Mouse (Mus musculus): ENCODE measurements around the gene Pdzk1. TPM values are rescaled to one million over a fixed set of nuclear protein-coding genes. Genes with fewer than 3 reads are reported as not detected.

Gene Pdzk1
- polyA plus RNA-seq, 1 experiment from 2014 or later = 0.38 TPM

GRCm38 (mm10) chr3:96883690-96884089 lies 54.6 kb downstream of the Pdzk1 start:
- no peaks in the 10 kb centered on the region for H3K9me3 ChIP-seq (ENCODE audit: control insufficient read depth, low read length)
- no peaks in the 10 kb centered on the region for H3K4me1 ChIP-seq (ENCODE audit: control insufficient read depth, insufficient read depth, low read length)
- no peak overlapping the region for H3K4me3 ChIP-seq (ENCODE audit: low read depth, low read length)
- 94% methylated on average over 7 of the region's 7 CpGs for WGBS
- H3K27ac ChIP-seq (ENCODE audit: low read depth, low read length) = no peak overlapping the region
- H3K9ac ChIP-seq (ENCODE audit: low read length) = no peak overlapping the region
- no peak for ATAC-seq (ENCODE audit: low FRiP score)
- no peak overlapping the region for H3K4me2 ChIP-seq
- 0 out of 2 replicates have a peak, but pooled peaks cover 1% of the 10 kb centered on the region for H3K36me3 ChIP-seq (ENCODE audit: control insufficient read depth, insufficient read depth, low read length)
- DNase-seq (ENCODE audit: low spot score, missing footprints) = no peak
- no peaks in the 10 kb centered on the region for H3K27me3 ChIP-seq (ENCODE audit: control insufficient read depth, insufficient read depth, low read length)

GRCm38 (mm10) chr3:96902336-96902999 lies 73.4 kb downstream of the Pdzk1 start:
- no peaks in the 10 kb centered on the region for H3K27me3 ChIP-seq (ENCODE audit: control insufficient read depth, insufficient read depth, low read length)
- no peak overlapping the region for H3K9ac ChIP-seq (ENCODE audit: low read length)
- no peak overlapping the region for H3K27ac ChIP-seq (ENCODE audit: low read depth, low read length)
- 89% methylated on average over 4 of the region's 4 CpGs for WGBS
- no peak overlapping the region for H3K4me2 ChIP-seq
- DNase-seq (ENCODE audit: low spot score, missing footprints) (no peak), ATAC-seq (ENCODE audit: low FRiP score) (no peak)
- H3K4me3 ChIP-seq (ENCODE audit: low read depth, low read length) = no peak overlapping the region
- H3K9me3 ChIP-seq (ENCODE audit: control insufficient read depth, low read length) = no peaks in the 10 kb centered on the region
- H3K4me1 ChIP-seq (ENCODE audit: control insufficient read depth, insufficient read depth, low read length) = peaks cover 5% of the 10 kb centered on the region
- H3K36me3 ChIP-seq (ENCODE audit: control insufficient read depth, insufficient read depth, low read length) = no peaks in the 10 kb centered on the region

GRCm38 (mm10) chr3:96904393-96904792 lies 75.3 kb downstream of the Pdzk1 start, which contains the start of gene Gja5:
TSS of gene Gja5 (plus strand) at chr3:96904693.
- 16% methylated on average over 14 of the region's 14 CpGs for WGBS
- H3K9ac ChIP-seq (ENCODE audit: low read length) = peak within 1 kb of the TSS; percentile 89

GRCm38 (mm10) chr3:96904851-96905541 lies 75.9 kb downstream of the Pdzk1 start, which contains the start of gene Gpr89:
TSS of gene Gpr89 (minus strand) at chr3:96905346.
- ATAC-seq (ENCODE audit: low FRiP score) (peak; percentile 97), DNase-seq (ENCODE audit: low spot score, missing footprints) (peak; percentile 100)
- H3K27me3 ChIP-seq (ENCODE audit: control insufficient read depth, insufficient read depth, low read length) = no peaks in the 10 kb centered on the region
- peak within 1 kb of the TSS; percentile 99 for H3K4me3 ChIP-seq (ENCODE audit: low read depth, low read length)
- peak within 1 kb of the TSS; percentile 89 for H3K9ac ChIP-seq (ENCODE audit: low read length)
- no peak within 1 kb of the TSS for H3K27ac ChIP-seq (ENCODE audit: low read depth, low read length)
- peaks cover 5% of the 10 kb centered on the region for H3K4me1 ChIP-seq (ENCODE audit: control insufficient read depth, insufficient read depth, low read length)
- H3K9me3 ChIP-seq (ENCODE audit: control insufficient read depth, low read length) = no peaks in the 10 kb centered on the region
- H3K36me3 ChIP-seq (ENCODE audit: control insufficient read depth, insufficient read depth, low read length) = no peaks in the 10 kb centered on the region
- H3K4me2 ChIP-seq = peak within 1 kb of the TSS; percentile 68
- WGBS = under 1% methylated on average over 40 of the region's 40 CpGs

More at GRCm38 (mm10) chr3:96904393-96904792, 75.3 kb downstream of the Pdzk1 start, which contains the start of gene Gja5:
- no peak within 1 kb of the TSS for H3K27ac ChIP-seq (ENCODE audit: low read depth, low read length)
- H3K36me3 ChIP-seq (ENCODE audit: control insufficient read depth, insufficient read depth, low read length) = no peaks in the 10 kb centered on the region
- H3K4me3 ChIP-seq (ENCODE audit: low read depth, low read length) = peak within 1 kb of the TSS; percentile 99
- ATAC-seq (ENCODE audit: low FRiP score) (0 out of 2 replicates have a peak, but pooled peaks have one; percentile 4), DNase-seq (ENCODE audit: low spot score, missing footprints) (no peak)
- no peaks in the 10 kb centered on the region for H3K27me3 ChIP-seq (ENCODE audit: control insufficient read depth, insufficient read depth, low read length)
- peaks cover 5% of the 10 kb centered on the region for H3K4me1 ChIP-seq (ENCODE audit: control insufficient read depth, insufficient read depth, low read length)
- no peaks in the 10 kb centered on the region for H3K9me3 ChIP-seq (ENCODE audit: control insufficient read depth, low read length)
- peak within 1 kb of the TSS; percentile 68 for H3K4me2 ChIP-seq

- Histone ChIP-seq H3K27ac (ENCODE audit: low read depth, low read length) (no peak overlapping the region), H3K4me1 (ENCODE audit: control insufficient read depth, insufficient read depth, low read length) (peaks cover 5% of the 10 kb centered on the region), H3K9ac (ENCODE audit: low read length) (peak overlapping the region; percentile 89), H3K4me3 (ENCODE audit: low read depth, low read length) (peak overlapping the region; percentile 99), H3K27me3 (ENCODE audit: control insufficient read depth, insufficient read depth, low read length) (no peaks in the 10 kb centered on the region), H3K9me3 (ENCODE audit: control insufficient read depth, low read length) (no peaks in the 10 kb centered on the region), H3K4me2 (peak overlapping the region; percentile 68), H3K36me3 (ENCODE audit: control insufficient read depth, insufficient read depth, low read length) (no peaks in the 10 kb centered on the region)
- 52% methylated on average over 9 of the region's 9 CpGs for WGBS
- DNase-seq (ENCODE audit: low spot score, missing footprints) = no peak
- peak; percentile 47; the same call in 1 of the 2 replicates for ATAC-seq (ENCODE audit: low FRiP score)
Observed at GRCm38 (mm10) chr3:96905592-96905991, 76.5 kb downstream of the Pdzk1 start.

Other genes with a start within 250 kb of the Pdzk1 start
- gene Polr3gl, start 235.1 kb upstream of the Pdzk1 start, polyA plus RNA-seq (2014; fragmentation: Nextera tagmentation; extraction: Ambion mirVana) = 12.1 and 14.7 TPM in 2 replicates
- 1.5 and 2.0 TPM in 2 replicates for gene Ankrd34a, start 232.6 kb upstream of the Pdzk1 start, polyA plus RNA-seq (2014; fragmentation: Nextera tagmentation; extraction: Ambion mirVana)
- 6.4 TPM in 2 replicates for gene Lix1l, start 228.1 kb upstream of the Pdzk1 start, polyA plus RNA-seq (2014; fragmentation: Nextera tagmentation; extraction: Ambion mirVana)
- gene Rbm8a, start 199.4 kb upstream of the Pdzk1 start, polyA plus RNA-seq (2014; fragmentation: Nextera tagmentation; extraction: Ambion mirVana) = 181 and 193 TPM in 2 replicates
- 43.9 and 46.7 TPM in 2 replicates for gene Pex11b, start 193.9 kb upstream of the Pdzk1 start, polyA plus RNA-seq (2014; fragmentation: Nextera tagmentation; extraction: Ambion mirVana)
- 0.04 TPM in 2 replicates for gene Gm42957, start 193.8 kb upstream of the Pdzk1 start, polyA plus RNA-seq (2014; fragmentation: Nextera tagmentation; extraction: Ambion mirVana)
- gene Itga10, start 183.7 kb upstream of the Pdzk1 start, polyA plus RNA-seq (2014; fragmentation: Nextera tagmentation; extraction: Ambion mirVana) = 0.33 and 0.52 TPM in 2 replicates
- 0.10 and 0.19 TPM in 2 replicates for gene Ankrd35, start 159.2 kb upstream of the Pdzk1 start, polyA plus RNA-seq (2014; fragmentation: Nextera tagmentation; extraction: Ambion mirVana)
- gene Pias3, start 132.9 kb upstream of the Pdzk1 start, polyA plus RNA-seq (2014; fragmentation: Nextera tagmentation; extraction: Ambion mirVana) = 26.8 and 29.2 TPM in 2 replicates
- gene Nudt17, start 120.7 kb upstream of the Pdzk1 start, polyA plus RNA-seq (2014; fragmentation: Nextera tagmentation; extraction: Ambion mirVana) = 14.4 and 16.3 TPM in 2 replicates
- gene Polr3c, start 101.7 kb upstream of the Pdzk1 start, polyA plus RNA-seq (2014; fragmentation: Nextera tagmentation; extraction: Ambion mirVana) = 35.7 and 41.6 TPM in 2 replicates
- 90.3 and 98.8 TPM in 2 replicates for gene Rnf115, start 101.6 kb upstream of the Pdzk1 start, polyA plus RNA-seq (2014; fragmentation: Nextera tagmentation; extraction: Ambion mirVana)
- 0.12 TPM in 1 of 2 replicates, not detected in the other for gene Cd160, start 67 bp downstream of the Pdzk1 start, polyA plus RNA-seq (2014; fragmentation: Nextera tagmentation; extraction: Ambion mirVana)
- 3.1 and 3.8 TPM in 2 replicates for gene Gja5, start 75.4 kb downstream of the Pdzk1 start, polyA plus RNA-seq (2014; fragmentation: Nextera tagmentation; extraction: Ambion mirVana)
- gene Gpr89, start 76.1 kb downstream of the Pdzk1 start, polyA plus RNA-seq (2014; fragmentation: Nextera tagmentation; extraction: Ambion mirVana) = 40.3 TPM in 2 replicates
- not detected in 2 replicates for gene Gja8, start 96.7 kb downstream of the Pdzk1 start, polyA plus RNA-seq (2014; fragmentation: Nextera tagmentation; extraction: Ambion mirVana)